Mouse (Mus musculus) telencephalon, adult 2 months (tissue): ENCODE measurements around the gene Gabrr3.
"Not testable (repeated sequence)": the region's sequence is repeated elsewhere in the genome, so short reads cannot be mapped to it uniquely, and the experiment has no call there.

ENCODE experiments used
- DNase-seq: peaks from one replicate; pipeline ENCODE4 v3.0.0-alpha.2; 2011; ENCODE audit warnings: low read depth, low spot score

Gene Gabrr3

GRCm38 (mm10) chr16:59407032-59407431 is at the start of gene Gabrr3:
TSS of gene Gabrr3 (plus strand) at chr16:59407332.
- no peak for DNase-seq

DNA sequence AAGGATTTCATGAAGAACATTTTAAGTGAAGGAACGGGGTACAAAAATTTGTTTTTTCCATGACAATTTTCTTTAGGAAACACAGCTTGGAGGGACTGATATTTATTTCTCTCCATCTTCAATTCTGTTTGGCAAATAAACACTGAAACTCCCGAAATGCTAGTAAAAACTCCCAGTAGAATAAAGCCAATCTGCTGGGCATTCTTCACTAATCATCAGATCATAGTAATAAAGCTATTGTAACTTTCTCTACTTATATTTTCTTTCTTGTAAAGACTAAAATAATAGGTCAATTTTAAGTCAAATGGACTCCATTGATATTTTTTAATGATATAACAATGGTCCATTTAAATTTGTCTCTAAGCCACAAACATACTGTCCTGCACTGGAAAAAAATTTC is 43.2 kb upstream of the Gabrr3 start, which contains the start of gene Olfr209:
Gene Olfr209 (minus strand): TSS at position 101 of the 400 bp plus-strand sequence.
- DNase-seq: no peak

DNA sequence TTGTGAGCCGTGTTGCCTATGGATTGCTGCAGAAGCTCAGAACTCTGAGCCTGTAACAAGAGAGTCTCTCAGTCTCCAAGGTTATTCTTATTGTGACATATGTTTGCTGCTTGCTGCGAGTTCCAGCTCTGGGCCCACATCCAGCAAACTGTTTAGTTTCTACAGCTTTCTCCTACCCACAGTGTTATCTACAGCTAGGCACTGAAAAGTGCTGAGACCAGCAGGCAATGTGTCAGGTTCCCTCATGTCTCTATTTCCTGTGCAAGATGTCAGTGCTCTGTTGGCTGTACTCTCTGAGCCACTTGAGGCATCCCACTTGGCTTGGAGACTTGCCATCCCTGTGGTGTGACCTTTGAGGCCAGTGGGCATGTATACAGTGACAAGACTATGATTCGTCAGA is 13.8 kb upstream of the Gabrr3 start:
- peak; percentile 85 for DNase-seq

- no peak for DNase-seq
Observed at GRCm38 (mm10) chr16:59401102-59401501, 6.0 kb upstream of the Gabrr3 start.

DNA sequence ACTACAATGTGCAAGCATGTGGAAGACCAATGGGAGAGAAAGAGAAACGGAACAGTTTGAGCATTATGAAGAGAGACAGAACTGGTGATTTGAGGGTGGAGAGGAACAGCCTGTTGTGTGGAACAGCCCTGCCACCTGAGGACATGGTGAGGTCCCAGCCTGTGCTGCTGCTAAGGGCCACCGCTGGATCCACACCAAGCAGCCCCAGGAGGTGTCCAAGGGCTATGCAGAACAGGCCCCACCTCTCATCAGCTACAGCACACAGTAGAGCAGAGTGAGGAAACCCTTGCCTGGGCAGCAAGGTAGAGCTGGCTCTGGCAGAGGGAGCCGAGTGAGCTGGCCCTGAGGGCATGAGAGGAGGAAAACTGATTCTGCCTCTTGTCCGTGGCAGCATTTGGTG is 5.1 kb upstream of the Gabrr3 start:
- no peak for DNase-seq

DNA sequence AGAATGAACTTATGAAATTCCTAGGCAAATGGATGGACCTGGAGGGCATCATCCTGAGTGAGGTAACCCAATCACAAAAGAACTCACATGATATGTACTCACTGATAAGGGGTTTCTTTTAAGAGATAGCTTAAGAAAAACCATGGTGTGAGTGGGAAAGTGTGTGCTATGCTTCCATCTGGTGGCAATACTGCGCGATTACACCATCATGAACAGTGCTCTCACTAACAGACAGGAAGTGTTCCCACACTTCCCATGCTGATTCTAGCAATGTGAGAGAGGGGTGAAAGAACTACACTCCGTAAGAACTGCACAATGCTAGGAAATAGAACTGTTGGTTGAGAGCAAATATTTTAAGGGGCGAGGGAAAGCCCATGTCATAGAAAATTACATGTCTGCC is 3.4 kb upstream of the Gabrr3 start:
- DNase-seq: peak; percentile 45

GRCm38 (mm10) chr16:59404798-59405197 is 2.3 kb upstream of the Gabrr3 start:
- DNase-seq: no peak

GRCm38 (mm10) chr16:59409341-59409748 is 2.2 kb downstream of the Gabrr3 start:
- DNase-seq: no peak

DNA sequence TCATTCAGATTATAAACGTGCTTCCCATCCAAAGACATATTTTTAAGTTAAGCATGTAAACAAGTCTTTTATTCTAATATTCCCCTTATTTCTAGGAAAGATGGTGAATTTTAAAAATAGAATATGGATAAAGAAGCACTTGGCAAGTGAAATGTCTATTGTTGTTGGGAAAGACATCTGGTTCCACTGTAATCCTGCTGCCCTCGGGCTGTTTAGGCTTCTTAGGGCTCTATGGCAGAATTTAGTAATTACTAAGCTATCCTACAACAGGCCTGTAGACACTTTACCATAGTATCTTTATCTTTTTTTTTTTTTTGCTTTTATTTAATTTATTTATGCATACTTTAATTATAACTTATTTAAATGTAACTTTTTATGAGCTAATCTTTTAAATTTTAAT is 2.7 kb downstream of the Gabrr3 start:
- no peak for DNase-seq

- DNase-seq: no peak
Observed at GRCm38 (mm10) chr16:59413475-59413874, 6.3 kb downstream of the Gabrr3 start.

GRCm38 (mm10) chr16:59420237-59420866 is 13.2 kb downstream of the Gabrr3 start:
- DNase-seq: no peak

DNA sequence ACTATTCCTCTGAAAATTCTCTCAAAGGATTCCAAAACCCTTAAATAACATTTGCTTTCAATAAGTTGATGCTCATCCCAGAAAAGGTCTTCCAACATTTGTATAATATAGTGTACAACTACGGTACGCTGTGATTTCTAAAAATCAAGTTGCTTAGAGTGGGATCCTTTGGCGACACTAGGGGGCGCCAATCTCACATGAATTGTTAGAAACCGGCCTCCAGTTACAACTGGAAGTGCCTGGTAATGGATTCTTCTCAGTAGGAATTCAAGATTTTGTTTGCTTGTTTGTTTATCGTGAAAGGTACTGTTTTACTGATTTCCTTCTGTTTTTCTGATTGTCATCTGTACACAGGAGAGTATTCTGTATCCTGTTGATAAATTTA is 13.7 kb downstream of the Gabrr3 start:
- peak; percentile 65 for DNase-seq

GRCm38 (mm10) chr16:59421571-59422345 is 14.6 kb downstream of the Gabrr3 start:
- DNase-seq: no peak

- no peak for DNase-seq
Observed at GRCm38 (mm10) chr16:59427960-59428359, 20.8 kb downstream of the Gabrr3 start.

- DNase-seq: no peak
Observed at GRCm38 (mm10) chr16:59433181-59433580, 26.0 kb downstream of the Gabrr3 start.

- DNase-seq: no peak
Observed at GRCm38 (mm10) chr16:59444880-59445559, 37.9 kb downstream of the Gabrr3 start.

GRCm38 (mm10) chr16:59448181-59448580 is 41.0 kb downstream of the Gabrr3 start:
- peak; percentile 9 for DNase-seq

GRCm38 (mm10) chr16:59449092-59449491 is 42.0 kb downstream of the Gabrr3 start:
- no peak for DNase-seq

DNA sequence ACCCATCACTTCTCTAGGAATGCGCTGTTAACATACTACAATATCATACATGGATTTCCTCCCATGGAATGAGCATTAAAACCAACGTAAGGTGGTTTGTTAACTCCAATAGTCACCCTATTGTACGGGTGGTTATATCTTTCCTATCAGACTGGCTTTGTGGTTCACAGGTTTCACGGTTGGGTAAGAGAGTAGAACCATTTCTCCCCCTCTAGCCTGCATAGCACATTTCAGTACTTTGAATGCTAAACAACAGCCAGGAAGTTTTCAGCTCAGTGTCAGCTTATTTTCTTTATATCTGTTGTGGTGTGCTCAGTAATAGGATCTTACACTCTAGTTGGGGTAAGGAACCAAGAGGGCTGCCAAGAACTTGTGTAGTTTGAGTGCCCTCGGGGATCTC is 44.7 kb downstream of the Gabrr3 start:
- DNase-seq: no peak

- DNase-seq: not testable (repeated sequence)
Observed at GRCm38 (mm10) chr16:59459259-59459861, 52.2 kb downstream of the Gabrr3 start.

GRCm38 (mm10) chr16:59463567-59463966 is 56.4 kb downstream of the Gabrr3 start:
- no peak for DNase-seq

- DNase-seq: no peak
Observed at GRCm38 (mm10) chr16:59463973-59464372, 56.8 kb downstream of the Gabrr3 start.
